Mouse (Mus musculus) T-helper 17 cell (primary cell): ENCODE measurements around the gene Arrdc5.

Experiments used
- in situ Hi-C, 2 experiments: fragments of 300-600 bp; cut with MboI, MseI; formaldehyde crosslinking; loops; 1 replicate in 1 of 2; 2 replicates in 1 of 2; pipeline ENCODE4 v1.15.1; 2025; ENCODE audit warnings: high pct_unique_total_duplicates in 2 of 2

Gene Arrdc5

DNA sequence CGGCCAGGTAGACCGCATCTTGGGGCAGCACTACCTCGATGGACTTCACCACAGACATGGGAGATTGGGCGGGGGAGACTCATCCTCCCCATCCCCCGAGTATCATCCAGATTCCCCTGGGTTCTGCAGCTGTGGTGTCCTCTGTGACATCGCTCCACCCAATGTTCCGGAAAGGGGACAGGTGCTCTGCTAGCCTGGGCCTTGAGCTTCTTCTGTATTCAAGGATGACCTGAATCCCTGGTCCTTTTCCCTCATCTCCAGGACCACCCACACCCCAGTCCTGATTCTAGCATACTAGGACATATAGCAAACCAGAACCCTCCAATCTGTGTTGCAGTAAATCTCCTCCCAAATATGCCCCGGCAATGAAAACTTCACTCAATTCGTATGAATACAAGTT, at the start of gene Arrdc5:
Arrdc5 (minus strand) TSS at position 101 of the 400 bp plus-strand sequence.
- in situ Hi-C loops = no loop called here

GRCm38 (mm10) chr17:56348586-56348985, 48.5 kb upstream of the Arrdc5 start:
- in situ Hi-C loops = no loop called here

DNA sequence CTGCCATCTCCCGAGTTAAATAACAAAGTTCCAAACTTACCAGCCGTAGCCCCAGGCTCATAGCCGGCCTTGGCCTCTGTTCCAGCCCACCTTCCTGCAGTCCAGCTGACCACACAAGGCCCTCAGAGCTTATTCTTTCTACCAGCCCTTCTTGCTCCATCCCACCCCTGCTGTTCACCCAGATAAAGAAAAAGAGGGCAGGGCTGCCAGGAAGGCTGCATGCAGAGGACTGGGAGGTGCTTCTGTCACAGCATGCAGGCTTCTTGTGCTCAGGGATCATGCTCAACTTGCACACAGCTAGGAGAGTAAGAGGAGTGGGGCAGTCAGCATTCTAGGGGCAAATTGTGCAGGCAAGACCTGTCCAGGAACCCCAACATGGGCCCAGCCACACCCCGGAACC, 48.0 kb upstream of the Arrdc5 start:
- in situ Hi-C loops = no loop called here

DNA sequence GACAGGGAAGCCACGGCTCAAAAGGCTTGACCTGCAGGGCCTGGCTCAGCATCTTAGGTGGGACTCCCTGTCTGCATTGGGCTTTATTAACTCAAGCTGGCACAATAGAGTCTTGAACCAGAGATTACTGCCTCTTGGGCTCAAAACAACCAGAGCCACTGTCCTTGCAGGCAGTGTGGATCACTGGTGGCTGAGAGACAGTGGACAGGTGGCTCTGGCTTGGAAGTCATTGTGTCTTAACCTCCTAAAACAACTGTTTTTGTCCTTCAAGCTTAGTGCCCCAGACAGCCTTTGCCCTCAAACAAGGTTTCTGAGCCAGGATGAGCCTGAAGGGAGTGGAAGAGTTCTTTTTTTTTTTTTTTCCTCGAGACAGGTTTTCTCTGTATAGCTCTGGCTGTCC, 45.3 kb upstream of the Arrdc5 start:
- in situ Hi-C loops = no loop called here

DNA sequence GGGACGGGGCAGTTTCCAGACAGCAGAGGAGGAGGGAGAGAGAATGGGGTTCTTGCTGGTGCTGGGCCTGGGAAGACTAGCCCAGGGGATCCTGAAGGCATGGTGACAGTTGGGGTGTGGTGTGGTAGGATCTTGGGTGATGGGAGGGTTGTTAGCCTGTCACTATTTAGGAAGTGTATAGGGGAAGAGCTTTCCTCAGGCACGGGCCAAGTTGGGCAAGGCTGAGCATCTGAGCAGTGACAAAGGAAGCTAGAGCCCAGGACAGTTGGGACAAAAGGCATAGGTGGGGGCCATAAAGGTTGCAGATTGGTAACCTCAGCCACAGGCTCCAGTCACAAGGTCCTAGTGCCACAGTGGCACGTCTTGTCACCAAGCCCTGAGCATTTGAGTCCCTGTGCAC, 43.4 kb upstream of the Arrdc5 start:
- in situ Hi-C loops = no loop called here

DNA sequence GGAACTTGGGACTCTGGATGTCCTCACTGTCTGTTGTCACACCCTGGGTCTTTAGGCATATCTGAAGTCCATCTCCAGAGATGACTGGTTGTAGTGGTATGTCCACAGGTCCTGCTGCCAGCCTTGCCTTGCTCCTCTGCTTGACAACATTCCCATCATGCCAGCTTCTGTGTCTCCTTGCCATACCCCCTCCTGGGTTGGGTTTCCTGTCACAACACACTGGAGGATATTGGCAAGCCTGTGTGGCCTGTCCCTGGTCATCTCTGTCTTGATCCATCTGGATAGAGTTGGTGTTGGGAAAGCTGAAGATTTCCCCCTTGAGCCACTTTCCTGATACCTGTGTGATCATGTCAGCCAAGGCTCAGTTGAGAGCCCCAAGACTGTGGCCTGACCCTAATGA, 40.6 kb upstream of the Arrdc5 start:
- in situ Hi-C loops = no loop called here

- in situ Hi-C loops = no loop called here
Observed at GRCm38 (mm10) chr17:56338909-56339308, 38.8 kb upstream of the Arrdc5 start.

DNA sequence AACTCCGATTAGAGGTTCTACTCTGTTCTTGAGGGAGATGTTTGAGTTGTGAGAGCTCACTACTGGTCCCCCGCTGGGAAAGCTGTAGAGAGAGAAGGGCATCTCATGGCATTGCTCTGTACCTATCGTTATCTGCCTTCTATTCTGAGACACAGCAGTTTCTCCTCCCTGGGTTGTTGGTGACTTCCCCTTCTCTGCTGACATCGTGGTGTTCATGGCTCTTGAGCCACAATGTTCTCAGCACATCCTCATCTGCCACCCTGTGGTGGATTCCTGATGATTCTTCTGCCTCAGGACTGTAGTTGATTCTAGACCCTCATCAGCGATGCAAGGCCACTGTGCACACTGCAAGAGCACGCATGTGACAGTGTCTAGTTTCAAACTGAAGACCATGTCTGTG, 37.7 kb upstream of the Arrdc5 start:
- in situ Hi-C loops = no loop called here

GRCm38 (mm10) chr17:56337190-56337589, 37.1 kb upstream of the Arrdc5 start:
- in situ Hi-C loops = no loop called here

- in situ Hi-C loops = no loop called here
Observed at GRCm38 (mm10) chr17:56332987-56333386, 32.9 kb upstream of the Arrdc5 start.

DNA sequence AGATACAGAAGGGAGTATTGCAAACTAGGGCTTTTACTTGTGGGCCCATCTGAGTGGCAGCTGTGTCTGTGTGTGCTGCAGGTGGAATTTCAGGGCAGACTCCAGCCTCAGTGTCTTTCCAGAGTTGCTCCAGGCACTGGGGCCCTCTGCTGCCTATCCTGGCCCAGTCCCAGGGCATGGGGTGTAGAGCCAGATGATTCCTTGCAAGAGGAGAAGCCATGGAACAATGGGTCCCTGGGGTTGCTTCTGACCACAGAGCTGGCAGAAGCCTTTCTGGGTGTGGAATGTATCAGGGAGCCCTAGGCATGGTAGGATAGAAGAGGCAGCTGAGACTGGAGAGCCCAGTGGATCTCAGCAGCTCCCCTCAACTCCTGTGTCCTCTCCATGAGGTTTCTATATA, 31.2 kb upstream of the Arrdc5 start:
- in situ Hi-C loops = no loop called here

GRCm38 (mm10) chr17:56330345-56330744, 30.3 kb upstream of the Arrdc5 start:
- in situ Hi-C loops = no loop called here

GRCm38 (mm10) chr17:56329267-56329666, 29.2 kb upstream of the Arrdc5 start:
- in situ Hi-C loops = no loop called here

- in situ Hi-C loops = no loop called here
Observed at GRCm38 (mm10) chr17:56326153-56327147, 26.4 kb upstream of the Arrdc5 start.

- in situ Hi-C loops = no loop called here
Observed at GRCm38 (mm10) chr17:56325450-56326152, 25.5 kb upstream of the Arrdc5 start, which contains the start of gene Kdm4b. Kdm4b (plus strand) TSS chr17:56326062.

- in situ Hi-C loops = no loop called here
Observed at GRCm38 (mm10) chr17:56324419-56324818, 24.3 kb upstream of the Arrdc5 start.

DNA sequence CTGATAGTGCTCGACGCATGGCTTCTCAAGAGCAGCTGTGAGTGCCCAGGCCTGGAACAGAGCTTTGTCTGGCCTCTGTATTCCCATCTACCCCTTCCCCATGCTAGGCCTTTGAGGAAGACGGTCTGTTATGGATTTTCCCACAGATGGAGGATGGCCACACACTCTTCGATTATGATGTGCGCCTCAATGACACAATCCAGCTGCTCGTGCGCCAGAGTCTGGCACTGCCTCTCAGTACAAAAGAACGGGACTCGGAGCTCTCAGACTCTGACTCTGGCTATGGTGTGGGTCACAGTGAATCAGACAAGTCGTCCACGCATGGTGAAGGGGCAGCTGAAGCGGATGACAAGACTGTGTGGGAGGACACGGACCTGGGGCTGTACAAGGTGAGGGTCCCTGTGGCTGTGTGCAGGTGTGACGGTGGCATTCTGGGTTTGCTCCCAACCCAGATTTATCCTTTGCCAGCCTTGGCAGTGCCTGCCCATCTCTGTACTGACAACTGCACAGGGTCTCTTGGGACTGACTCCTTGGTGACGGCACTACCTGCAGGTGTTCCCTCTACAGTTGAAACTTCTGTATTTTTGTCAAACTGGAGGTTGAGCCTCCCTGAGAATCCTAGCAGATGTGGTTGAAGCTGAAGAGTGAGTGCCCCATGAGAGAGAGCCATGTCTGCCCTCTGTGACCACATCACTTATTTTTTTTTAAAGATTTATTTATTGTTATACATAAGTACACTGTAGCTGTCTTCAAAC, 9.3 kb upstream of the Arrdc5 start:
- in situ Hi-C loops = no loop called here

DNA sequence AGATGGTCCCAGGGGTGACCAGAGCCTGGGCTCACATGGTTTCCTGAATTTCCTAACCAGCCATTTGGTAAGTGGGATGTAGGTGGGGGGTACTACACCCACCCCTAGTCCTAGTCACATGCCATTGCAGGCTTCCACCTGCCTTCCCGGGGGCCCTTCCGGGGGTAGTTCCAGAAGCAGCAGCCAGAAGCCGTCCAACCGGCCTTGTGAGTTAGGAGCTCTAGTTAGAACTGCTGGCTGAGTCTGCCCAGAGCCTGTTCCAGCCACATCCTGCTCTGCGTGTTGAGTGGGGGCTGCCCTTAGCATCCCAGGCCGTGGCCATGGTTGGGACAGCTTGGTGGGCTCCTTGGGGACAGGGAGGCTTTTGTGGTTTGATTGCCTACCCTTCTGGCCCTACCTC, 8.0 kb upstream of the Arrdc5 start:
- in situ Hi-C loops = no loop called here

GRCm38 (mm10) chr17:56305826-56306225, 5.7 kb upstream of the Arrdc5 start:
- in situ Hi-C loops = no loop called here

DNA sequence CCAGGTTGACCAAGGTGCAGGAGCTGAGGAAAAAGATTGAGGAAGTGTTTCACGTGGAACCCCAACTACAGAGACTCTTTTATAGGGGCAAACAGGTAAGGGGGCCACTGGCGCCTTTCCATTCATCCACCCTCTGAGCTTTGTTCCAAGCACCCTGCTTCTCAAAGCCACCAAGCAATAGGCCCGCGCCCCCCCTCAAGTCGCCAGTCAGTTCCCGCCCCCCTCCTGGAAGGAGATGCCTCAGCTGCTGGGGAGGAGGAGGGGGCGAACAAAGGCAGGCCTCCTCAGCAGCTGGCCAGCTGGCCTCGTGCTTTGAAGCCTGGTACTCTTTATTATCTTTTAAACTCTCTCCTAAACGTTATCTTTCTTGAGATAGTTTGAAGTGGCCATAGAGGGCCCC, 5.1 kb upstream of the Arrdc5 start:
- in situ Hi-C loops = no loop called here

GRCm38 (mm10) chr17:56304718-56305117, 4.6 kb upstream of the Arrdc5 start:
- in situ Hi-C loops = no loop called here
